Mouse (Mus musculus) forebrain, postnatal 0 days (tissue): ENCODE measurements around the gene Shisa2. TPM values are rescaled to one million over a fixed set of nuclear protein-coding genes. Genes with fewer than 3 reads are reported as not detected.

ENCODE experiments used
- ATAC-seq: fragments of 200-750 bp; cut with Nextera tagmentation; 2 replicates; pipeline ENCODE4 v1.8.0; 2017; ENCODE audit warnings: mild to moderate bottlenecking, moderate library complexity
- DNase-seq: peaks from one replicate; pipeline ENCODE4 v3.0.0-alpha.2; 2015
- H3K27ac ChIP-seq: fragments of 300-500 bp; sonication (generic); 2 replicates; pipeline ENCODE4 v1.5.1; 2014; ENCODE audit warnings: low read depth, mild to moderate bottlenecking, antibody characterized with exemption, low read length, moderate library complexity, mixed read lengths
- H3K27me3 ChIP-seq: fragments of 300-500 bp; sonication (generic); 2 replicates; pipeline ENCODE4 v1.6.1; 2014; ENCODE audit warnings: mild to moderate bottlenecking, low read length, mixed read lengths; ENCODE audit not compliant: insufficient read depth
- H3K36me3 ChIP-seq: fragments of 300-500 bp; sonication (generic); 2 replicates; pipeline ENCODE4 v1.6.1; 2014; ENCODE audit warnings: mild to moderate bottlenecking, moderate library complexity; ENCODE audit not compliant: insufficient read depth
- H3K4me1 ChIP-seq: fragments of 300-500 bp; sonication (generic); 2 replicates; pipeline ENCODE4 v1.6.1; 2014; ENCODE audit warnings: antibody characterized with exemption; ENCODE audit not compliant: insufficient read depth
- H3K4me2 ChIP-seq: fragments of 300-500 bp; sonication (generic); 2 replicates; pipeline ENCODE4 v1.6.1; 2014; ENCODE audit warnings: low read depth, mild to moderate bottlenecking, moderate library complexity
- H3K4me3 ChIP-seq: fragments of 300-500 bp; sonication (generic); 2 replicates; pipeline ENCODE4 v1.5.1; 2014; ENCODE audit warnings: low read depth, low read length, mixed read lengths
- H3K9ac ChIP-seq: fragments of 300-500 bp; sonication (generic); 2 replicates; pipeline ENCODE4 v1.6.1; 2014; ENCODE audit warnings: mild to moderate bottlenecking
- H3K9me3 ChIP-seq: fragments of 300-500 bp; sonication (generic); 2 replicates; pipeline ENCODE4 v1.6.1; 2016; ENCODE audit warnings: low read length
- CTCF ChIP-seq: sonication (generic); IDR thresholded peaks from 2 replicates; pipeline ENCODE4 v1.5.1; 2016; ENCODE audit warnings: antibody characterized with exemption, control low read depth, low read depth
- WGBS: fragments of 180-500 bp; shearing (Covaris S2); extraction: QIAGEN DNeasy Blood & Tissue Kit; methylation state at CpG from one replicate; pipeline ENCODE4 v1.1.7; 2014; 5-methylcytosine and 5-hydroxymethylcytosine counted together
- polyA plus RNA-seq: library from polyadenylated mRNA; unstranded; fragments of >200 nt; fragmentation: Nextera tagmentation; extraction: Ambion mirVana; gene quantifications from 2 replicates; pipeline ENCODE4 v1.2.1, GENCODE M21; 2015
- total RNA-seq: library from RNA; depleted of rRNA; stranded (reverse); fragments of >200 nt; gene quantifications from 2 replicates; pipeline ENCODE4 v1.2.3, GENCODE M21; 2014; rRNA removed

Shisa2 gene
- total and polyA plus RNA-seq, 2 experiments from 2014 or later = 5.2 to 12.6 TPM

GRCm38 (mm10) chr14:59674556-59674955, 49.4 kb downstream of the Shisa2 start:
- TF ChIP-seq CTCF = no peak
- H3K27ac ChIP-seq = no peak overlapping the region
- WGBS = 41% methylated on average over 8 of the region's 8 CpGs
- H3K4me2 ChIP-seq = no peak overlapping the region
- no peaks in the 10 kb centered on the region for H3K36me3 ChIP-seq
- H3K27me3 ChIP-seq = no peaks in the 10 kb centered on the region
- DNase-seq = no peak
- no peak for ATAC-seq
- no peaks in the 10 kb centered on the region for H3K9me3 ChIP-seq
- H3K9ac ChIP-seq = no peak overlapping the region
- no peaks in the 10 kb centered on the region; the same call in 1 of the 2 replicates for H3K4me1 ChIP-seq
- no peak overlapping the region for H3K4me3 ChIP-seq

- TF ChIP-seq CTCF = no peak
- no peak overlapping the region for H3K4me2 ChIP-seq
- H3K4me3 ChIP-seq = no peak overlapping the region
- no peaks in the 10 kb centered on the region; the same call in 1 of the 2 replicates for H3K4me1 ChIP-seq
- no peak overlapping the region for H3K9ac ChIP-seq
- ATAC-seq = no peak
- H3K36me3 ChIP-seq = no peaks in the 10 kb centered on the region
- H3K27ac ChIP-seq = no peak overlapping the region
- 68% methylated on average over 4 of the region's 4 CpGs for WGBS
- H3K27me3 ChIP-seq = no peaks in the 10 kb centered on the region
- H3K9me3 ChIP-seq = no peaks in the 10 kb centered on the region
- no peak for DNase-seq
Measured at GRCm38 (mm10) chr14:59675330-59675729, 50.2 kb downstream of the Shisa2 start.

GRCm38 (mm10) chr14:59677598-59678003, 52.5 kb downstream of the Shisa2 start:
- 72% methylated on average over 7 of the region's 7 CpGs for WGBS

More at GRCm38 (mm10) chr14:59677598-59678003, 52.5 kb downstream of the Shisa2 start:
- Histone ChIP-seq H3K9ac (no peak overlapping the region), H3K4me1 (no peaks in the 10 kb centered on the region; the same call in 1 of the 2 replicates), H3K4me3 (no peak overlapping the region), H3K36me3 (no peaks in the 10 kb centered on the region), H3K27me3 (no peaks in the 10 kb centered on the region), H3K4me2 (no peak overlapping the region), H3K27ac (no peak overlapping the region), H3K9me3 (no peaks in the 10 kb centered on the region)
- no peak for DNase-seq
- ATAC-seq = no peak
- TF ChIP-seq CTCF = no peak

Other genes with a start within 250 kb of the Shisa2 start
- 0.05 and 0.38 TPM in 2 replicates for gene Phf11c, start 229.9 kb upstream of the Shisa2 start, total RNA-seq
- gene Phf11c, start 229.9 kb upstream of the Shisa2 start, polyA plus RNA-seq = 0.06 and 0.16 TPM in 2 replicates
- 4.9 and 7.9 TPM in 2 replicates for gene Setdb2, start 184.4 kb upstream of the Shisa2 start, total RNA-seq
- 4.8 and 5.2 TPM in 2 replicates for gene Setdb2, start 184.4 kb upstream of the Shisa2 start, polyA plus RNA-seq
- 17.4 and 18.7 TPM in 2 replicates for gene Cab39l, start 184.3 kb upstream of the Shisa2 start, total RNA-seq
- gene Cab39l, start 184.3 kb upstream of the Shisa2 start, polyA plus RNA-seq = 17.6 and 20.1 TPM in 2 replicates
- gene Cdadc1, start 27.3 kb upstream of the Shisa2 start, total RNA-seq = 5.1 and 8.8 TPM in 2 replicates
- gene Cdadc1, start 27.3 kb upstream of the Shisa2 start, polyA plus RNA-seq = 33.8 and 34.6 TPM in 2 replicates